ENCODE assay signal across 9 mouse cellular contexts in genomic region chr5:24603431-24604010, GRCm38 (mm10). TPM values are rescaled to one million over a fixed set of nuclear protein-coding genes. Genes with fewer than 3 reads are reported as not detected.
DNase-seq lines count a peak whose midpoint lies in the region; ATAC-seq and TF ChIP-seq lines count a peak whose summit lies in the region.
"Had no signal": no experiment of that assay in that cellular context is flagged by ENCODE, and none has a peak within 500 bp of the region (broad histone marks: within the 10 kb centered on the region; RNA-seq: fewer than 3 reads in every experiment).

No protein-coding gene starts in this region.

- H3K4me1 ChIP-seq in kidney, adult 2 months (ENCODE audit: control insufficient read depth, insufficient read depth, low read length), result peaks cover 10% of the 10 kb centered on the region
- peaks cover 21% of the 10 kb centered on the region for H3K4me1 ChIP-seq in embryonic facial prominence, embryonic 11.5 days (ENCODE audit: control insufficient read depth, insufficient read depth, low read length)
- H3K4me1 ChIP-seq in heart, postnatal 0 days (ENCODE audit: control insufficient read depth, insufficient read depth), result peaks cover 33% of the 10 kb centered on the region
- peaks cover 86% of the 10 kb centered on the region for H3K4me1 ChIP-seq in midbrain, embryonic 13.5 days (replicated peaks)

- no peak overlapping the region for H3K4me3 ChIP-seq in kidney, adult 2 months (ENCODE audit: insufficient read depth, low read depth, low read length)
- peak overlapping the region; percentile 69; the same call in 1 of the 2 replicates for H3K4me3 ChIP-seq in embryonic facial prominence, embryonic 11.5 days (ENCODE audit: low read depth, low read length)
- H3K4me3 ChIP-seq in heart, postnatal 0 days (ENCODE audit: low read depth, low read length), result peak overlapping the region; percentile 63
- H3K4me3 ChIP-seq in midbrain, embryonic 13.5 days (replicated peaks), result peak overlapping the region; percentile 58

- TF ChIP-seq EP300 in heart, postnatal 0 days (IDR thresholded peaks at IDR 0.05; ENCODE audit: low read depth), result no peak

- no peaks in the 10 kb centered on the region for H3K9me3 ChIP-seq in embryonic facial prominence, embryonic 11.5 days (replicated peaks; ENCODE audit: control insufficient read depth, low read length)
- H3K9me3 ChIP-seq in heart, postnatal 0 days (replicated peaks; ENCODE audit: control insufficient read depth, low read length), result no peaks in the 10 kb centered on the region
- H3K9me3 ChIP-seq in midbrain, embryonic 13.5 days, result no peaks in the 10 kb centered on the region

- no peaks in the 10 kb centered on the region for H3K36me3 ChIP-seq in kidney, adult 2 months (ENCODE audit: control insufficient read depth, insufficient read depth, low read length)
- H3K36me3 ChIP-seq in embryonic facial prominence, embryonic 11.5 days (replicated peaks; ENCODE audit: control insufficient read depth, insufficient read depth, low read depth, low read length), result no peaks in the 10 kb centered on the region
- H3K36me3 ChIP-seq in heart, postnatal 0 days (replicated peaks; ENCODE audit: control insufficient read depth, insufficient read depth, low read length), result no peaks in the 10 kb centered on the region
- no peaks in the 10 kb centered on the region for H3K36me3 ChIP-seq in midbrain, embryonic 13.5 days

- no peak for ATAC-seq in embryonic facial prominence, embryonic 11.5 days (replicated peaks; ENCODE audit: insufficient number of reproducible peaks, low FRiP score, low TSS enrichment, low read depth)
- no peak for ATAC-seq in heart, postnatal 0 days (ENCODE audit: insufficient read depth, low read depth)
- ATAC-seq in midbrain, embryonic 13.5 days, result no peak
- ATAC-seq in monocyte, adult 5-6 weeks (replicated peaks; ENCODE audit: insufficient number of reproducible peaks, low FRiP score, low TSS enrichment, poor library complexity, severe bottlenecking), result no peak
- ATAC-seq in megakaryocyte progenitor cell, adult 5-6 weeks (replicated peaks; ENCODE audit: poor library complexity), result no peak

- WGBS in kidney, adult 2 months, result 55% methylated on average over 8 of the region's 8 CpGs
- WGBS in embryonic facial prominence, embryonic 11.5 days, result 60% methylated on average over 8 of the region's 8 CpGs
- WGBS in heart, postnatal 0 days, result 59% methylated on average over 8 of the region's 8 CpGs
- 59% methylated on average over 8 of the region's 8 CpGs for WGBS in midbrain, embryonic 13.5 days

- no peak for TF ChIP-seq CTCF in kidney, adult 2 months (conservative IDR thresholded peaks at IDR 0.05; ENCODE audit: insufficient read depth, insufficient read length, low read depth, low read length)
- TF ChIP-seq CTCF in heart, postnatal 0 days (IDR thresholded peaks at IDR 0.05; ENCODE audit: low read depth), result no peak

- no peak for DNase-seq in kidney, adult 2 months
- no peak for DNase-seq in kidney, postnatal 36 days
- no peak for DNase-seq in embryonic facial prominence, embryonic 11.5 days (ENCODE audit: low spot score)
- DNase-seq in heart, postnatal 0 days (ENCODE audit: low spot score), result no peak
- DNase-seq in adrenal gland, postnatal 36 days, result no peak
- DNase-seq: thymus, postnatal 36 days had no signal

- peak overlapping the region; percentile 85 for H3K4me2 ChIP-seq in embryonic facial prominence, embryonic 11.5 days (ENCODE audit: low read depth, low read length)
- H3K4me2 ChIP-seq in heart, postnatal 0 days (ENCODE audit: low read depth, low read length), result peak overlapping the region; percentile 80
- H3K4me2 ChIP-seq in midbrain, embryonic 13.5 days (replicated peaks), result peak overlapping the region; percentile 80

- H3K9ac ChIP-seq in embryonic facial prominence, embryonic 11.5 days (replicated peaks; ENCODE audit: low read length), result peak overlapping the region; percentile 14; the same call in 1 of the 2 replicates
- H3K9ac ChIP-seq in heart, postnatal 0 days (replicated peaks; ENCODE audit: low read depth, low read length), result peak overlapping the region; percentile 80
- H3K9ac ChIP-seq in midbrain, embryonic 13.5 days (replicated peaks), result peak overlapping the region; percentile 93

- peak overlapping the region; percentile 67 for H3K27ac ChIP-seq in kidney, adult 2 months (ENCODE audit: insufficient read depth, low read depth, low read length)
- peak overlapping the region; percentile 95; the same call in 1 of the 2 replicates for H3K27ac ChIP-seq in embryonic facial prominence, embryonic 11.5 days (replicated peaks; ENCODE audit: low read depth, low read length)
- peak overlapping the region; percentile 98 for H3K27ac ChIP-seq in heart, postnatal 0 days (ENCODE audit: low read depth)
- H3K27ac ChIP-seq in midbrain, embryonic 13.5 days, result peak overlapping the region; percentile 100

- no peaks in the 10 kb centered on the region for H3K27me3 ChIP-seq in kidney, adult 2 months (replicated peaks; ENCODE audit: control insufficient read depth, insufficient read depth, low read length)
- H3K27me3 ChIP-seq in embryonic facial prominence, embryonic 11.5 days (ENCODE audit: control insufficient read depth, insufficient read depth, low read length), result peaks cover 5% of the 10 kb centered on the region
- H3K27me3 ChIP-seq in heart, postnatal 0 days (ENCODE audit: control insufficient read depth, insufficient read depth, low read length), result no peaks in the 10 kb centered on the region
- no peaks in the 10 kb centered on the region for H3K27me3 ChIP-seq in midbrain, embryonic 13.5 days

- no peak for TF ChIP-seq POLR2A in kidney, adult 2 months (IDR thresholded peaks at IDR 0.05; ENCODE audit: low read depth, low read length)

RNA-seq across cellular contexts. Expression of gene Chpf2, which starts 17.0 kb away (rescaled TPM):
- polyA plus RNA-seq in kidney, adult 2 months (2012; rRNA removed), result 20.2 and 27.5 TPM in 2 replicates
- polyA plus RNA-seq in embryonic facial prominence, embryonic 11.5 days (2014; fragmentation: Nextera tagmentation; extraction: Ambion mirVana), result 6.4 and 7.1 TPM in 2 replicates
- 34.9 and 64.4 TPM in 2 replicates for total RNA-seq in heart, postnatal 0 days (2014; rRNA removed; ENCODE audit: low replicate concordance)
- polyA plus RNA-seq in heart, postnatal 0 days (2015; fragmentation: Nextera tagmentation; extraction: Ambion mirVana), result 10.5 and 13.2 TPM in 2 replicates
- polyA plus RNA-seq in midbrain, embryonic 13.5 days (2015; fragmentation: Nextera tagmentation; extraction: Ambion mirVana), result 17.8 and 18.6 TPM in 2 replicates
- 13.2 to 33.8 TPM (median 15.2 TPM) in 3 replicates for total RNA-seq in monocyte, adult 5-6 weeks (2017)
- total RNA-seq in megakaryocyte progenitor cell, adult 5-6 weeks (2015), result 4.7 and 5.9 TPM in 2 replicates
- total RNA-seq in megakaryocyte progenitor cell, adult 5-6 weeks (2017), result 12.4 and 35.1 TPM in 2 replicates
- total RNA-seq in adrenal gland, postnatal 36 days (2021), result 10 to 100 TPM; 35.7 to 52.5 TPM

RNA-seq across cellular contexts. Expression of gene Smarcd3, which starts 20.7 kb away (rescaled TPM):
- 12.4 and 15.9 TPM in 2 replicates for polyA plus RNA-seq in kidney, adult 2 months (2012; rRNA removed)
- polyA plus RNA-seq in embryonic facial prominence, embryonic 11.5 days (2014; fragmentation: Nextera tagmentation; extraction: Ambion mirVana), result 46.2 and 47.1 TPM in 2 replicates
- total RNA-seq in heart, postnatal 0 days (2014; rRNA removed; ENCODE audit: low replicate concordance), result 79.2 and 98.4 TPM in 2 replicates
- polyA plus RNA-seq in heart, postnatal 0 days (2015; fragmentation: Nextera tagmentation; extraction: Ambion mirVana), result 33.9 and 36.9 TPM in 2 replicates
- 119 and 127 TPM in 2 replicates for polyA plus RNA-seq in midbrain, embryonic 13.5 days (2015; fragmentation: Nextera tagmentation; extraction: Ambion mirVana)
- total RNA-seq in monocyte, adult 5-6 weeks (2017), result 1.3 to 8.1 TPM (median 3.0 TPM) in 3 replicates
- total RNA-seq in megakaryocyte progenitor cell, adult 5-6 weeks (2015), result not detected in 2 replicates
- 0.08 TPM in 1 of 2 replicates, not detected in the other for total RNA-seq in megakaryocyte progenitor cell, adult 5-6 weeks (2017)
- 10 to 100 TPM; 16.0 to 17.4 TPM for total RNA-seq in adrenal gland, postnatal 36 days (2021)

RNA-seq across cellular contexts. Expression of gene Abcf2, which starts 26.3 kb away (rescaled TPM):
- 40.2 and 47.6 TPM in 2 replicates for polyA plus RNA-seq in kidney, adult 2 months (2012; rRNA removed)
- polyA plus RNA-seq in embryonic facial prominence, embryonic 11.5 days (2014; fragmentation: Nextera tagmentation; extraction: Ambion mirVana), result 148 and 159 TPM in 2 replicates
- 53.7 and 56.0 TPM in 2 replicates for total RNA-seq in heart, postnatal 0 days (2014; rRNA removed; ENCODE audit: low replicate concordance)
- 46.0 and 49.6 TPM in 2 replicates for polyA plus RNA-seq in heart, postnatal 0 days (2015; fragmentation: Nextera tagmentation; extraction: Ambion mirVana)
- polyA plus RNA-seq in midbrain, embryonic 13.5 days (2015; fragmentation: Nextera tagmentation; extraction: Ambion mirVana), result 98.2 and 103 TPM in 2 replicates
- total RNA-seq in monocyte, adult 5-6 weeks (2017), result 33.8 to 45.3 TPM (median 42.1 TPM) in 3 replicates
- 45.4 and 46.0 TPM in 2 replicates for total RNA-seq in megakaryocyte progenitor cell, adult 5-6 weeks (2015)
- 113 and 115 TPM in 2 replicates for total RNA-seq in megakaryocyte progenitor cell, adult 5-6 weeks (2017)
- total RNA-seq in adrenal gland, postnatal 36 days (2021), result 10 to 100 TPM; 69.3 to 79.2 TPM

RNA-seq across cellular contexts. Expression of gene 4931409K22Rik, which starts 46.9 kb away (rescaled TPM):
- 0.10 and 0.14 TPM in 2 replicates for polyA plus RNA-seq in kidney, adult 2 months (2012; rRNA removed)
- not detected in 2 replicates for polyA plus RNA-seq in embryonic facial prominence, embryonic 11.5 days (2014; fragmentation: Nextera tagmentation; extraction: Ambion mirVana)
- total RNA-seq in heart, postnatal 0 days (2014; rRNA removed; ENCODE audit: low replicate concordance), result not detected in 2 replicates
- polyA plus RNA-seq in heart, postnatal 0 days (2015; fragmentation: Nextera tagmentation; extraction: Ambion mirVana), result not detected in 2 replicates
- 0.07 and 0.08 TPM in 2 replicates for polyA plus RNA-seq in midbrain, embryonic 13.5 days (2015; fragmentation: Nextera tagmentation; extraction: Ambion mirVana)
- total RNA-seq in monocyte, adult 5-6 weeks (2017), result not detected in 3 replicates
- total RNA-seq in megakaryocyte progenitor cell, adult 5-6 weeks (2015), result not detected in 2 replicates
- not detected in 2 replicates for total RNA-seq in megakaryocyte progenitor cell, adult 5-6 weeks (2017)
- total RNA-seq in adrenal gland, postnatal 36 days (2021), result not detected

Comparison
In these comparisons a context has a peak if more than half of its experiments do, and no peak if none do; other contexts are left out.
1. H3K9ac ChIP-seq: peak in every context shown above with its lines; median percentile 93 in midbrain, embryonic 13.5 days; 80 in heart, postnatal 0 days; 14 in embryonic facial prominence, embryonic 11.5 days.